Mouse (Mus musculus) forebrain, embryonic 12.5 days (tissue): ENCODE measurements at regions not wholly inside any gene's neighbourhood (a gene's known extent, or its start where the extent isn't known, plus 50 kb on each side); places are given as distances from the start of the nearest gene placed in this dataset.

Source experiments
- ATAC-seq: fragments of 200-750 bp; cut with Nextera tagmentation; 2 replicates; pipeline ENCODE4 v1.8.0; 2017; ENCODE audit warnings: moderate TSS enrichment; ENCODE audit not compliant: low FRiP score
- H3K27ac ChIP-seq: fragments of 300-500 bp; sonication (generic); 2 replicates; pipeline ENCODE4 v1.5.1; 2016; ENCODE audit warnings: mild to moderate bottlenecking
- H3K27me3 ChIP-seq: fragments of 300-500 bp; sonication (generic); 2 replicates; pipeline ENCODE4 v1.6.1; 2016; ENCODE audit warnings: mild to moderate bottlenecking
- H3K36me3 ChIP-seq: fragments of 300-500 bp; sonication (generic); replicated peaks from 2 replicates; pipeline ENCODE4 v1.6.1; 2016; ENCODE audit warnings: mild to moderate bottlenecking
- H3K4me1 ChIP-seq: fragments of 300-500 bp; sonication (generic); 2 replicates; pipeline ENCODE4 v1.6.1; 2016
- H3K4me2 ChIP-seq: fragments of 300-500 bp; sonication (generic); 2 replicates; pipeline ENCODE4 v1.6.1; 2016; ENCODE audit warnings: mild to moderate bottlenecking, moderate library complexity
- H3K4me3 ChIP-seq: fragments of 300-500 bp; sonication (generic); replicated peaks from 2 replicates; pipeline ENCODE4 v1.5.1; 2016; ENCODE audit warnings: mild to moderate bottlenecking
- H3K9ac ChIP-seq: fragments of 300-500 bp; sonication (generic); 2 replicates; pipeline ENCODE4 v1.6.1; 2016; ENCODE audit warnings: mild to moderate bottlenecking
- H3K9me3 ChIP-seq: fragments of 300-500 bp; sonication (generic); 2 replicates; pipeline ENCODE4 v1.6.1; 2016
- WGBS: fragments of 180-500 bp; shearing (Covaris S2); methylation state at CpG from one replicate; pipeline ENCODE4 v1.1.7; 2016; 5-methylcytosine and 5-hydroxymethylcytosine counted together

DNA sequence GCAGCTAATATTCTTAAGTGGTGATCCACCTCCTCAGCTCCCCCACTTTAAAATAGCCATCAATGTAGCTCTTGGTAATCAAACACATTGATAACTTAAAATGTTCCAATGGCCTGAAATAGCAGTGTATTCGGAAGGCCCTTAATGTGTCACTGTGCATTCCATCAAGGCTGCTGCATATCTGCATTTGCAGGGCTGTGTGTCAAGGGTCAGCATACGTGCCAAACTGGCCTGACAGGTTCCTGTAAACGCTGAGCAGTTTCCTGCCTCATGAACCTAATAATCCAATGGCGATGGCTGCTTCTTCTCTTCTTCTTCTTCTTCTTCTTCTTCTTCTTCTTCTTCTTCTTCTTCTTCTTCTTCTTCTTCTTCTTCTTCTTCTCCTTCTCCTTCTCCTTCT, 211.7 kb upstream of the Nfe2l3 start:
- H3K4me3 ChIP-seq, result no peak overlapping the region
- WGBS, result 71% methylated on average over 4 of the region's 4 CpGs
- H3K27me3 ChIP-seq, result no peaks in the 10 kb centered on the region
- H3K27ac ChIP-seq, result no peak overlapping the region
- H3K4me1 ChIP-seq, result no peaks in the 10 kb centered on the region
- H3K36me3 ChIP-seq, result no peaks in the 10 kb centered on the region
- no peak overlapping the region for H3K4me2 ChIP-seq
- H3K9me3 ChIP-seq, result no peaks in the 10 kb centered on the region
- H3K9ac ChIP-seq, result no peak overlapping the region
- no peak for ATAC-seq

DNA sequence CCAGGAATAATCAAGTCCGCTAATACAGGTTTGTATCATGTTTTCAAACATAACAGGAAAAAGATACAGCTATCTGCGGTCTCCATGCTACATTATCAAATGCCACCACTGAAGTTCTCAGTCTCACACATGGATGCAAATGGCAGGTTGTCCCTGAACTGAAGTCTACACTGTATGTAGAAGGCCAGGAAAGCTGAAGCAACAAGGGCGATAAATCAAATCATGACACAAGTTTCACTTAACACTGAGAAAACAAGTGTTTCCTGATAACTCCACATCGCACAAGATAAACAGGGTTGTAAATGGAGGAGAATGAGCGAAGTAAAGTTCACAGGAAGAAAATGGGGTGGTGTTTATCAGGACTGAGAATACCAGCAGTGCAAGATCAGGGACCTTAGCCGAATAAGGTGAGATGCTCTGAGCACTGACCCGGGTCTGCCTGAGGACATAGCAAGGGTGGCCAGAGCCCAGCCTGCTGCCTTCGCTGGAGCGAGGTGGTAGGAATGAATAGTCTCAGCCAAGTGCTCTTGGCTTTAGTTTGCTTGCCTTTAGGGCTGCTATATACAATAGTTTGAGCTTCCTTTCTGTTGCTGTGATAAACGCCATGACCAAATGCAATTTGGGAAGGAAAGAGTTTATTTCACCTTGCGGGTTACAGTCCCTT, 196.3 kb upstream of the Nfe2l3 start:
- no peak overlapping the region for H3K27ac ChIP-seq
- no peak overlapping the region for H3K4me2 ChIP-seq
- ATAC-seq, result no peak
- H3K4me1 ChIP-seq, result no peaks in the 10 kb centered on the region
- H3K9ac ChIP-seq, result no peak overlapping the region
- H3K9me3 ChIP-seq, result no peaks in the 10 kb centered on the region
- no peak overlapping the region for H3K4me3 ChIP-seq
- H3K36me3 ChIP-seq, result no peaks in the 10 kb centered on the region
- no peaks in the 10 kb centered on the region for H3K27me3 ChIP-seq
- 92% methylated on average over 11 of the region's 11 CpGs for WGBS

DNA sequence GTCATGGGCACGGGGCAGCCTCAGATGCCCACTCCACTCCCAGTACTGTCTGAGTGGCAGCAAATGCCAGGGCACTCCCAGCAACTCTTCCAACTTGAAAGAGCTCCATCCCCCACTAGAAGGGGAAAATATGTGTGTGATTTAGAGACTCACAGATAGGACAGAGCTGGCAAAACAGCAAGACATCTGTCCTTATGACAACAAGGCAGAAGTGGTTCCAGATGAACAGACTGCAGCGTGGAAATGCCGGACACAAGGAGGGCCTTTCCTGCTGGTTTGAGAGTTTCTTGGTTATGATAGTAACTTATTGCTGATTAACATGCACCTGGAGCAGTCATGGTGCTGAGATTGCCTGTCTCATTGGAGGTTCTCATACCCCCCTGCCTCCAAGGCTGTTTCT, 192.4 kb upstream of the Nfe2l3 start:
- Histone ChIP-seq H3K4me1 (no peaks in the 10 kb centered on the region), H3K36me3 (no peaks in the 10 kb centered on the region), H3K27ac (no peak overlapping the region), H3K4me3 (no peak overlapping the region), H3K9me3 (0 out of 2 replicates have a peak, but pooled peaks cover 4% of the 10 kb centered on the region), H3K4me2 (no peak overlapping the region), H3K9ac (no peak overlapping the region), H3K27me3 (no peaks in the 10 kb centered on the region)
- no peak for ATAC-seq
- WGBS, result 92% methylated on average over 3 of the region's 3 CpGs

DNA sequence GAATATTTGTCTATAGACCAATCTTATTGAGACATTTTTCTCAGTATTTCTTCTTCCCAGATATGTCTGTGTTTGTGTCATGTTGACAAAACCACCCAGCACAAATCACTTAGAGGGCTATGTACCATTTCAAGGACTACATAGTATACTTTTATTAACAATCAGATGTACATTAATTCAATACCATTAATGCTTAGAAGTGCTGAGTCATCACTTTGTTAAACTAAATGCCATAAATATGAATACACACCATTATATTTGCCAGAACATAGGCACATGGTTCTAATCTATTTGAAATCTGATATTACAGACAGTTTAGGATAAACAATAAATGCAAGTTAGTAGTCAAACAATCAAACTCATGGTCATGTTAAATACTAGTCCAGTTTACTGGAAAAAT, 182.2 kb upstream of the Nfe2l3 start:
- Histone ChIP-seq H3K4me1 (no peaks in the 10 kb centered on the region), H3K9ac (no peak overlapping the region), H3K36me3 (no peaks in the 10 kb centered on the region), H3K4me3 (no peak overlapping the region), H3K27ac (no peak overlapping the region), H3K4me2 (no peak overlapping the region), H3K9me3 (no peaks in the 10 kb centered on the region), H3K27me3 (no peaks in the 10 kb centered on the region)
- ATAC-seq, result no peak

DNA sequence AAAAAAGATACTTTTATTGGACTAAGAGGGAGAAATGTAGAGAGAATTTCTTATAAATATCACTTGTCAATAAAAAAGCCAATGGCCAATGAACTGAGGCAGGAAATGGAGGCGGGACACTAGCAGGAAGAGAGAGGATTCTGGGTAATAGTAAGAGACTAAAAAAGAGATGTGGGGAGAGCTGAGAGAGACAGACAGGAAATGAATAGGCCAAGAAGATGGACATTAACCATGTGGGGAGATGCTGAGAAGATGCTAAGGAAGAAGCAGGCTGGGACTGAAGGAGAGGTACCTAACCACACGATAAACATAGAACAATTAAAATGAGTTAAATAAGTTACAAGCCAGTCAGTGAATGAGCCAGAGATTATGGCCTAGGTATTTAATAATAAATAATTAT, 181.0 kb upstream of the Nfe2l3 start:
- WGBS, result 96% methylated on average over 2 of the region's 2 CpGs
- no peak overlapping the region for H3K4me3 ChIP-seq
- no peaks in the 10 kb centered on the region for H3K4me1 ChIP-seq
- H3K27ac ChIP-seq, result no peak overlapping the region
- H3K27me3 ChIP-seq, result no peaks in the 10 kb centered on the region
- no peak overlapping the region for H3K4me2 ChIP-seq
- no peak for ATAC-seq
- no peak overlapping the region for H3K9ac ChIP-seq
- H3K36me3 ChIP-seq, result no peaks in the 10 kb centered on the region
- H3K9me3 ChIP-seq, result no peaks in the 10 kb centered on the region

DNA sequence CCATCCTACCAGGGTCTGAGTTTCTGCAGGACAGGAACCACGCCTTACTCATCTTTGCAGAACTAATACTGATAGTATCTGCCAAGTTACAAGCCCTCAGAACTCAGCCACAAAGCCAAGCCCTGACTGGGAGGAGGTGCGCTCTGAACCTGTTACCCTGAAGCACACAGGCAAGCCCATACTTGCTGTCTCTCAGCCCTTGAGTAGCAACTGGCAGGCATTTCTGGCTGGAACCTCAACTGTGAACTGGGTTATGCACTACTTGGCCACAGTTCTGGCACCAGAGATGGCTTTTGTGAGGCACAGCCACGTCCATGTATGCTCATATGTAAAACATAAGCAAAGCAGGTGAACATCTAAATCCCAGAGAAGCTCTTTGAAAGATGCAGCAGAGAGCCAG, 179.7 kb upstream of the Nfe2l3 start:
- no peaks in the 10 kb centered on the region for H3K4me1 ChIP-seq
- H3K36me3 ChIP-seq, result no peaks in the 10 kb centered on the region
- no peak overlapping the region for H3K4me3 ChIP-seq
- 90% methylated on average over 3 of the region's 3 CpGs for WGBS
- H3K9ac ChIP-seq, result no peak overlapping the region
- ATAC-seq, result no peak
- H3K4me2 ChIP-seq, result no peak overlapping the region
- no peak overlapping the region for H3K27ac ChIP-seq
- H3K9me3 ChIP-seq, result no peaks in the 10 kb centered on the region
- no peaks in the 10 kb centered on the region for H3K27me3 ChIP-seq

DNA sequence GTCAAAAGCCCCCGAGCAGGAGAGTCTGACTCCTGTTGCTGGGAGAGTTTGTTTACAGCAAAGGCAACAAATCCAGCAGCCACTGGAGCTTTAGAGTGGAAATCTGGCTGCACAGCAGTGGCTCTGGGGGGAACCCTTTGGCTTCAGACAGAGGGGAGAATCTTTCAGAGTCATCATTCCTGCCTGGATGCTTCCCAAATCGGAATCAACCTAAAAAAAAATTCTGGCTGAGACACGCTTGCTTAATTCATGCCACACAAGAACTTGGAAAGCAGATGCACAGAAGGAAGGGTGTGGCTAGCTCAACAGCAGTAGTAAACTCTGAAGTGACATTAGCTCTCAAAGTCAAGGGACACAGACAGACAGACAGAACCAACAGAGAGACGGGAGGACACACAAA, 175.8 kb upstream of the Nfe2l3 start:
- H3K27me3 ChIP-seq, result no peaks in the 10 kb centered on the region
- H3K4me1 ChIP-seq, result no peaks in the 10 kb centered on the region
- H3K4me3 ChIP-seq, result no peak overlapping the region
- 82% methylated on average over 4 of the region's 4 CpGs for WGBS
- no peak overlapping the region for H3K27ac ChIP-seq
- H3K9me3 ChIP-seq, result no peaks in the 10 kb centered on the region
- H3K36me3 ChIP-seq, result no peaks in the 10 kb centered on the region
- H3K9ac ChIP-seq, result no peak overlapping the region
- ATAC-seq, result no peak
- H3K4me2 ChIP-seq, result no peak overlapping the region

DNA sequence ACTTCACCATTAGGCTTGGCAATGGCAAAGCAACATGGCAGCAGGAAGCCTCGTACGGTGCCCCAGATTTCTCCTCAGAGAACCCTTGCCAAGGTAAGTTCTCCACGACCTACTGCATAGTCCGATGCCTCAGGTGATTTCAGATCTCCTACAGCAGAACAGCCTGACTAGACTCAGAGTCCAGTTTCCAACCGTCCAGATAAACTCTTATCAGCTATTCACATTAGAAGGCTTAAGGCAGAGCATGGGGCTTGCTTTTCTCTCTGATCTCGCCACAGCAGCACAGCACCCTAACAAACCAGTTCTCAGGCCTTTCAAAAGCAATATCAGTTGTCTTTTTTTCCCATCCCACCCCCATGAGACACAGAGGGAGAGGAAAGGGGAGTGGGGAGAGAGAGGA, 174.9 kb upstream of the Nfe2l3 start:
- 81% methylated on average over 6 of the region's 6 CpGs for WGBS
- H3K4me1 ChIP-seq, result no peaks in the 10 kb centered on the region

DNA sequence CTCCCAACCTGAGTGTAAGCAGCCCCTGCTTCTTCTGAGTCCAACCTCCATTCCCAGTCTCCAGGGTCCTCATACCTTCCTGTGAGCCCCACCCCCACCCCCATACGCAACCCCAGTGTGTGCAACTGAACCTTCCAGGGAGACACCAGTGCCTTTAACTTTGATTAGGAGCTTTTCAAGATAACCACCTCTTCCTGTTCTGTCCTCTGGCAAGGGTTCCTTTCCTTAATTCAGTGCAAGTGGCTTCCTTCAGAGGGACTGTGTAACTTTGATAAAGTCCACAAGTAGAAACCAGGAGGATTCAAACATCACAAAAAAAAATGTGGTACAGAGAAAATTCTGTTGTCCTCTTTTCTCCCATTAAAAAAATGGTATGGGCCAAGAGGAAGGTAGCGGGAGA, 174.2 kb upstream of the Nfe2l3 start:
- H3K36me3 ChIP-seq, result no peaks in the 10 kb centered on the region
- H3K27me3 ChIP-seq, result no peaks in the 10 kb centered on the region
- H3K9me3 ChIP-seq, result no peaks in the 10 kb centered on the region
- no peaks in the 10 kb centered on the region for H3K4me1 ChIP-seq
- no peak overlapping the region for H3K4me3 ChIP-seq
- no peak overlapping the region for H3K9ac ChIP-seq
- WGBS, result 86% methylated on average over 2 of the region's 2 CpGs
- no peak overlapping the region for H3K27ac ChIP-seq
- ATAC-seq, result no peak
- H3K4me2 ChIP-seq, result no peak overlapping the region

More for the DNA sequence above, 174.9 kb upstream of the Nfe2l3 start:
- ATAC-seq, result no peak
- Histone ChIP-seq H3K4me3 (no peak overlapping the region), H3K9ac (no peak overlapping the region), H3K27ac (no peak overlapping the region), H3K4me2 (no peak overlapping the region), H3K36me3 (no peaks in the 10 kb centered on the region), H3K9me3 (no peaks in the 10 kb centered on the region), H3K27me3 (no peaks in the 10 kb centered on the region)

DNA sequence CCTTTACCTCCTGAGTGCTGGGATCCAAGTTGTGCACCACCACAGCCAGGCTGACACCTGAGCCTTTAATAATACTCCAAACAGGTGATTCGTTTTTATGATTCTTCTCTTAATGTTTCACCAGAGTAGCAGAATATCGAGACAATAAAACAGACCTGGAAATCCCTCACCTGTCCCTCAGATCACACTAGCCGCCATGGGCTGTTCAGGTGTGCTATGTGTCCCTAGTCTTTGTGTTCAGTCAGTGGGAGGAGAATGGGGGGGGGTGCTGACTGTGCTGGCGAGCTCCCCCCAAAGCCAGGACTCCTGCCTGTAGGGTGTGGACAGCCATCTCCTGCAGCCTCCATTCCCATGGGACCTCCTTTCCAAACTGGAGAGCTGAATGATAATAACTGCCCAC, 168.9 kb upstream of the Nfe2l3 start:
- ATAC-seq, result no peak
- Histone ChIP-seq H3K9ac (no peak overlapping the region), H3K9me3 (no peaks in the 10 kb centered on the region), H3K4me3 (no peak overlapping the region), H3K27ac (no peak overlapping the region), H3K27me3 (no peaks in the 10 kb centered on the region), H3K4me1 (no peaks in the 10 kb centered on the region), H3K36me3 (no peaks in the 10 kb centered on the region), H3K4me2 (no peak overlapping the region)
- WGBS, result 83% methylated on average over 4 of the region's 4 CpGs

DNA sequence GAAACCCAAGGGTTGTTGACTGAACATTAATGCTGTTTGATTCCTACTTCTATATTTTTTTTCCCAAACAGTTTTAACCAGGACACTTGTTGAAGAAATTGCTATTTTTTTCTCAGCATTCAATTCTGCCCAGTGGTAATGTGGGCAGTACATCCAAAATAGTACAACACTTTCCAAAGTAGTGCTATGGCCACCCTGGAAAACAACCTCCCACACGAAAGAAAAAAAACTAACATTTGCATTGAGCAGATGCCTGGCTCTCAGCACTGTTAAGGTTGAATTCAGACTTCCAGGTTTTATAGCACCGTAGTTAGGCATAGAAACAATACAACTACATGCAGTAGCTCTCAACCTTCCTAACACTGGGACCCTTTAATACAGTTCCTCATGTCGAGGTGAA, 167.1 kb upstream of the Nfe2l3 start:
- 89% methylated on average over 3 of the region's 3 CpGs for WGBS
- no peak overlapping the region for H3K4me3 ChIP-seq
- H3K4me2 ChIP-seq, result no peak overlapping the region
- no peaks in the 10 kb centered on the region for H3K36me3 ChIP-seq
- H3K9me3 ChIP-seq, result no peaks in the 10 kb centered on the region
- no peak overlapping the region for H3K9ac ChIP-seq
- peaks cover 13% of the 10 kb centered on the region for H3K27me3 ChIP-seq
- H3K27ac ChIP-seq, result no peak overlapping the region
- H3K4me1 ChIP-seq, result peaks cover 11% of the 10 kb centered on the region
- ATAC-seq, result no peak

DNA sequence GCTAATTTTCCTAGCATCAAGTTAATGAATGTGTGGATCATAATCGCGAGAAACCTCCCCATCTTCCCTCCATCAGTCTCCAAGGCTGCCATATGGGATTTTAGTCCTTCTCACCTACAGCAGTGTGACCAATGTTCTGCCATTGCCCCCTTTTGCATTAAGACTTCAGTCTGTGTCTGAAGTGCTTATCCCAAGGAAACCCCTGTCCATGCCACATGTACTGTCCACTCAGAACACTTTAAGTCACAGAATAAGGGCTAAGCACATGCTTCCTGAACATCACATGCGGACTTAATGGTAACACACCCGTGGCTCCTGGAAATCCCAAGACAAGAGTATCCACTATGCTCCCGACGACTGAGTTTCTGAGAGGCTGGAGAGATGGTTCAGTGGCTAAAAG, 165.7 kb upstream of the Nfe2l3 start:
- Histone ChIP-seq H3K27me3 (peaks cover 16% of the 10 kb centered on the region), H3K9ac (no peak overlapping the region), H3K27ac (no peak overlapping the region), H3K4me2 (no peak overlapping the region), H3K36me3 (no peaks in the 10 kb centered on the region), H3K4me1 (peaks cover 18% of the 10 kb centered on the region), H3K9me3 (no peaks in the 10 kb centered on the region), H3K4me3 (no peak overlapping the region)
- 88% methylated on average over 6 of the region's 6 CpGs for WGBS
- no peak for ATAC-seq

DNA sequence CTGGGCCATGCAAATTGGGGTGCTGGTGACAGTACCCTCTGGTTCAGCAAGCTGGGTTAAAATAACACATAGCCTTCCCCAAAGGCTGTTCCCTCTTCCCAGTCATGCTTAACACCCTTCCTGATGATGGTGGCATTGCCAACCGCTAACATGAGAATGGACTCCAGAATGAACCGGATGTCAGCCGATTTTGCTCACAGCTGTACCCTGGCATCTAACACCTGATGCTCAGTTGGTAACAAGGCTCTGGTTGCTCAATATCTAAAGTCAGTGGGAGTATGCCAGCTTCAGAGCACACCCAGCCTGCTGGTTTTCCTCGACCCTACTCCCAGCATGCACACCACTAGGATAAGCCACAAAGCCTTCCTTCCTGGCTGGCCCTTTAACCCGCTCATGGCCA, 164.6 kb upstream of the Nfe2l3 start:
- ATAC-seq, result no peak
- Histone ChIP-seq H3K4me1 (peaks cover 18% of the 10 kb centered on the region), H3K4me3 (no peak overlapping the region), H3K9ac (no peak overlapping the region), H3K27me3 (peaks cover 19% of the 10 kb centered on the region), H3K4me2 (no peak overlapping the region), H3K36me3 (no peaks in the 10 kb centered on the region), H3K9me3 (no peaks in the 10 kb centered on the region), H3K27ac (no peak overlapping the region)
- WGBS, result 86% methylated on average over 5 of the region's 5 CpGs
